Mouse (Mus musculus): ENCODE results near the gene Micall1.

GRCm38 (mm10) chr15:79165140-79165539, 56.4 kb downstream of the Micall1 start, which contains the start of gene Sox10:
- TF ChIP-seq CTCF (conservative IDR thresholded peaks at IDR 0.05; ENCODE audit: low read length): no peak
- no peak for TF ChIP-seq NANOG (IDR thresholded peaks at IDR 0.05; ENCODE audit: borderline replicate concordance, low read length)
- no peak for TF ChIP-seq POU5F1 (IDR thresholded peaks at IDR 0.05; ENCODE audit: borderline replicate concordance, low read length)

All from E14TG2a.4 (cell line).